Mouse (Mus musculus) megakaryocyte, embryonic 14.5 days (primary cell): ENCODE measurements at regions not wholly inside any gene's neighbourhood (a gene's known extent, or its start where the extent isn't known, plus 50 kb on each side); places are given as distances from the start of the nearest gene placed in this dataset.

Experiments
- FLI1 ChIP-seq: IDR thresholded peaks from 2 replicates; pipeline ENCODE4 v1.6.1; 2012; ENCODE audit warnings: low read length, inconsistent platforms, mixed read lengths
- GATA1 ChIP-seq: IDR thresholded peaks from 3 replicates; pipeline ENCODE4 v1.6.1; 2012; ENCODE audit warnings: mixed read lengths, low read length, inconsistent platforms, borderline replicate concordance

- TF ChIP-seq GATA1 = no peak
- no peak for TF ChIP-seq FLI1
Observed at GRCm38 (mm10) chr6:116848538-116849093, 131.9 kb upstream of the Tmem72 start.
